Mouse (Mus musculus): ENCODE data around the gene Exph5. TPM values are rescaled to one million over a fixed set of nuclear protein-coding genes. Genes with fewer than 3 reads are reported as not detected.

The Exph5 gene
- polyA plus RNA-seq, 1 experiment from 2014 or later: 0.65 TPM

DNA sequence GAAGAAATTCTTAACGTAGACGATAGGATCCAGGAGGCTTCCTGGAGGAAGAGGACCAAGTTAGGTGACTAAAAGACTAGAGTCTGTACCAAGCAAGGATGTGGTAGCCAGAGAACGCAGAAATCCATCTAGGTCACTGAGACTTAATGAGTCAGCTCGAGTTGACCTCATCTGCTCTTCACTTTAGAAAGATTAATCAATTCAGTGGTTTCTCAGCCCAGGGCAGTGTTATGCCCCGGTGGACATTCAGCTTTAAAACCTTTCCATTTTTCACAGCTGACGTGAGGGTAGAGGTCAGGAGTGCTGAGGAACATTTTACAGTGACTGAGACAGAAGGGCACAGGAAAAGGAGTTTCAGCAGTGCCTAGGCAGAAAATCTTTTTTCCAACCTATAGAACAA, 44.9 kb downstream of the Exph5 start:
- Histone ChIP-seq H3K36me3 (no peaks in the 10 kb centered on the region), H3K4me1 (no peaks in the 10 kb centered on the region), H3K9me3 (no peaks in the 10 kb centered on the region), H3K27me3 (ENCODE audit: insufficient read depth, poor library complexity, severe bottlenecking) (no peaks in the 10 kb centered on the region), H3K27ac (no peak overlapping the region), H3K4me3 (no peak overlapping the region)
- WGBS: 74% methylated on average over 6 of the region's 6 CpGs
- DNase-seq (ENCODE audit: low spot score): no peak

- Histone ChIP-seq H3K9me3 (no peaks in the 10 kb centered on the region), H3K27me3 (ENCODE audit: insufficient read depth, poor library complexity, severe bottlenecking) (no peaks in the 10 kb centered on the region), H3K36me3 (no peaks in the 10 kb centered on the region), H3K27ac (no peak overlapping the region), H3K4me1 (no peaks in the 10 kb centered on the region), H3K4me3 (no peak overlapping the region)
- WGBS: 67% methylated on average over 1 of the region's 1 CpGs
- DNase-seq (ENCODE audit: low spot score): no peak
These were observed 47.7 kb downstream of the Exph5 start for GRCm38 (mm10) chr9:53349211-53349610.

- 86% methylated on average over 2 of the region's 2 CpGs for WGBS
These were observed 48.9 kb downstream of the Exph5 start for GRCm38 (mm10) chr9:53350331-53350730.

GRCm38 (mm10) chr9:53351899-53352298, 50.4 kb downstream of the Exph5 start:
- WGBS: 83% methylated on average over 6 of the region's 6 CpGs
- Histone ChIP-seq H3K27ac (no peak overlapping the region), H3K9me3 (no peaks in the 10 kb centered on the region), H3K4me3 (no peak overlapping the region), H3K36me3 (no peaks in the 10 kb centered on the region), H3K27me3 (ENCODE audit: insufficient read depth, poor library complexity, severe bottlenecking) (no peaks in the 10 kb centered on the region), H3K4me1 (no peaks in the 10 kb centered on the region)
- no peak for DNase-seq (ENCODE audit: low spot score)

More at GRCm38 (mm10) chr9:53350331-53350730, 48.9 kb downstream of the Exph5 start:
- Histone ChIP-seq H3K27me3 (ENCODE audit: insufficient read depth, poor library complexity, severe bottlenecking) (no peaks in the 10 kb centered on the region), H3K36me3 (no peaks in the 10 kb centered on the region), H3K4me3 (no peak overlapping the region), H3K9me3 (no peaks in the 10 kb centered on the region), H3K27ac (no peak overlapping the region), H3K4me1 (no peaks in the 10 kb centered on the region)
- DNase-seq (ENCODE audit: low spot score): no peak

DNA sequence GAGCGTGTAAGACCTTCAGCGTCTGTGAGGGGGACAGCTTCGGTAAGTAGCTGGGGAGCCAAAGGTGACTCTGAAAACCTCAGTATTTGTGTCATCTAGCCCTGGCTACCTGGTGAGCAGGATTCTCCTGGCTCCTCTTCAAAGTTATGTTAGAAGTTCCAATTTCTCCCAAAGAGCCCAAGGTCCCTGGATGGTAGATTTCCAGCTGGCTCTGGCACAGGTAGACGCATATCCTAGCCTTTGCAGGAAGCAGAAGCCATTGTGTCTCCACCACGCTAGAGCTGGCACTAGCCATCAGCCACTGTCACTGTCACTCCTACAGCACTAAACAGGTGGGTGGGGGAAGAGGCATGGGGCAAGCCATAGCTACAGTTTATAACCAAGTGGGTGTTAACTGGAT, 51.7 kb downstream of the Exph5 start:
- Histone ChIP-seq H3K27ac (no peak overlapping the region), H3K27me3 (ENCODE audit: insufficient read depth, poor library complexity, severe bottlenecking) (no peaks in the 10 kb centered on the region), H3K4me1 (no peaks in the 10 kb centered on the region), H3K36me3 (no peaks in the 10 kb centered on the region), H3K9me3 (no peaks in the 10 kb centered on the region), H3K4me3 (no peak overlapping the region)
- 82% methylated on average over 5 of the region's 5 CpGs for WGBS
- no peak for DNase-seq (ENCODE audit: low spot score)

- Histone ChIP-seq H3K27me3 (ENCODE audit: insufficient read depth, poor library complexity, severe bottlenecking) (no peaks in the 10 kb centered on the region), H3K36me3 (no peaks in the 10 kb centered on the region), H3K4me1 (no peaks in the 10 kb centered on the region), H3K4me3 (no peak overlapping the region), H3K9me3 (no peaks in the 10 kb centered on the region), H3K27ac (no peak overlapping the region)
- no peak for DNase-seq (ENCODE audit: low spot score)
- 45% methylated on average over 14 of the region's 14 CpGs for WGBS
These were observed 55.0 kb downstream of the Exph5 start for GRCm38 (mm10) chr9:53356219-53357155.

- Histone ChIP-seq H3K36me3 (no peaks in the 10 kb centered on the region), H3K27ac (no peak overlapping the region), H3K4me3 (no peak overlapping the region), H3K4me1 (no peaks in the 10 kb centered on the region), H3K27me3 (ENCODE audit: insufficient read depth, poor library complexity, severe bottlenecking) (no peaks in the 10 kb centered on the region), H3K9me3 (no peaks in the 10 kb centered on the region)
- 32% methylated on average over 3 of the region's 3 CpGs for WGBS
- no peak for DNase-seq (ENCODE audit: low spot score)
These were observed 69.9 kb downstream of the Exph5 start for GRCm38 (mm10) chr9:53371339-53371738.

- H3K27ac ChIP-seq: no peak overlapping the region
- no peak overlapping the region for H3K4me3 ChIP-seq
- no peaks in the 10 kb centered on the region for H3K27me3 ChIP-seq (ENCODE audit: insufficient read depth, poor library complexity, severe bottlenecking)
- no peaks in the 10 kb centered on the region for H3K9me3 ChIP-seq
- H3K4me1 ChIP-seq: no peaks in the 10 kb centered on the region
- H3K36me3 ChIP-seq: no peaks in the 10 kb centered on the region
- no peak for DNase-seq (ENCODE audit: low spot score)
- WGBS: 65% methylated on average over 4 of the region's 4 CpGs
These were observed 74.4 kb downstream of the Exph5 start for GRCm38 (mm10) chr9:53375907-53376306.

DNA sequence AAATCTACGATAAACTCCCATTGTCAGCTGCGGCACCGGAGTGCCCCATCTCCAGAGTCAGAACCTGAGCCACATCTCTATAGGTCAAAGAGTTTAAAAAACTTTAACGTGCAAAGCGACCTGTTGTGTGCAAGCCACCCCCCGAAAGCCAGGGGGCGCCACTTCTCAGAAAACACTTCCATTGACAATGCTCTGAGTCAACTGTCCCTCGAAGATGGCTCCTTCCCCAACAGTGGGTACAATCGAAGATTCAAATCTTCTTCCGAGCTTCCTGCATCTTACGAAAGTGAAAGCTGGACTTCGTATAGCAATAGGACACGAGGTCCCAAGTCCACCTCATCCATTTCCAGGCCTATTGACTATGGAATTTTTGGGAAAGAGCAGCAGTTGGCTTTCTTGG, 75.3 kb downstream of the Exph5 start:
- Histone ChIP-seq H3K4me1 (no peaks in the 10 kb centered on the region), H3K27ac (no peak overlapping the region), H3K36me3 (no peaks in the 10 kb centered on the region), H3K4me3 (no peak overlapping the region), H3K9me3 (no peaks in the 10 kb centered on the region), H3K27me3 (ENCODE audit: insufficient read depth, poor library complexity, severe bottlenecking) (no peaks in the 10 kb centered on the region)
- no peak for DNase-seq (ENCODE audit: low spot score)
- 76% methylated on average over 13 of the region's 13 CpGs for WGBS

DNA sequence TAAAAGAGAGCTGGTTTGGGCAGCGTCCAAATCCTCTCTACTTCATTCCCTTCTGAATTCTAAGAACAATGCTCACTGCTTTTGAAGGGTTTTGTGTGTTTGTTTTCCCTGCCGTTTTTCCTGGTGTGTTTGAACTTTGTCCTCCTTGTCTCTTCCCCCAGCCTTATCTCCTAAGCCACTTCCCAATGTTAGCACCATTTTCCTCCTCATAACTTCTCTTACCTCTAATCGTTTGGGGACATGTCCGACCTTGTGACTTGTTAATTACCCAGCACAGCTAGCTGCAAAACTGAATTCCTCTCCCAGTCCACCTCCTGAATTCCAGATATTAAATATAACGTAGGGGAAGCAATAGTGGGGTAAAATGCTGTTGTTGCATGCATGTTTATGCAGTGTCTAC, 76.1 kb downstream of the Exph5 start:
- DNase-seq (ENCODE audit: low spot score): no peak
- WGBS: 46% methylated on average over 5 of the region's 5 CpGs

GRCm38 (mm10) chr9:53378171-53378570, 76.7 kb downstream of the Exph5 start:
- Histone ChIP-seq H3K27ac (no peak overlapping the region), H3K36me3 (no peaks in the 10 kb centered on the region), H3K4me3 (no peak overlapping the region), H3K9me3 (no peaks in the 10 kb centered on the region), H3K4me1 (no peaks in the 10 kb centered on the region), H3K27me3 (ENCODE audit: insufficient read depth, poor library complexity, severe bottlenecking) (no peaks in the 10 kb centered on the region)
- no peak for DNase-seq (ENCODE audit: low spot score)
- WGBS: 75% methylated on average over 3 of the region's 3 CpGs

More for the DNA sequence above, 76.1 kb downstream of the Exph5 start:
- Histone ChIP-seq H3K9me3 (no peaks in the 10 kb centered on the region), H3K36me3 (no peaks in the 10 kb centered on the region), H3K27ac (no peak overlapping the region), H3K27me3 (ENCODE audit: insufficient read depth, poor library complexity, severe bottlenecking) (no peaks in the 10 kb centered on the region), H3K4me1 (no peaks in the 10 kb centered on the region), H3K4me3 (no peak overlapping the region)

DNA sequence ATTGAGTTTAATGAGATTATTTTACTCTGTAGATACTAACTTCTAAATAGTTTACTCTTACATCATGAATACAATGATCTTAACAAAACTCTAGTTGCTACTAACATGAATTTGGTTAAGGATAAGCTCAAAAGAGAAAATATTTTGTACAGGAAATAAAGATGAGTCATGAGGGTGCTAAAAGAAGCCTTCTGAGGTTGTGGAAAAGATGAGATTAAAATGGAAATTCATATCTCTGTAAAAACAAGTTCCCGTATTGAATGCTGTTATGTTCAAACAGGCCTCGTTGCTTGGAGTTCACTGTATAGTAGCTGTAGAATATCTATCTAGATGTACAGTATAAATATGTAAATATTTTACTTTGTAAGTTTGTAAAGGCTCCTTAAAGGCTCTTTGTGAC, 79.1 kb downstream of the Exph5 start:
- Histone ChIP-seq H3K4me3 (no peak overlapping the region), H3K9me3 (no peaks in the 10 kb centered on the region), H3K4me1 (0 out of 2 replicates have a peak, but pooled peaks cover 3% of the 10 kb centered on the region), H3K27me3 (ENCODE audit: insufficient read depth, poor library complexity, severe bottlenecking) (no peaks in the 10 kb centered on the region), H3K27ac (no peak overlapping the region), H3K36me3 (no peaks in the 10 kb centered on the region)
- whole genome bisulfite sequencing: 64% methylated on average over 2 of the region's 2 CpGs
- no peak for DNase-seq (ENCODE audit: low spot score)

GRCm38 (mm10) chr9:53381113-53381615, 79.7 kb downstream of the Exph5 start:
- H3K27me3 ChIP-seq (ENCODE audit: insufficient read depth, poor library complexity, severe bottlenecking): no peaks in the 10 kb centered on the region
- no peak overlapping the region for H3K4me3 ChIP-seq
- no peaks in the 10 kb centered on the region for H3K36me3 ChIP-seq
- H3K27ac ChIP-seq: no peak overlapping the region
- DNase-seq (ENCODE audit: low spot score): no peak
- H3K9me3 ChIP-seq: no peaks in the 10 kb centered on the region
- H3K4me1 ChIP-seq: 0 out of 2 replicates have a peak, but pooled peaks cover 3% of the 10 kb centered on the region
- 83% methylated on average over 5 of the region's 5 CpGs for WGBS
